Mouse (Mus musculus) heart, postnatal 14 days (tissue): ENCODE measurements around the gene Kif21b. TPM values are rescaled to one million over a fixed set of nuclear protein-coding genes. Genes with fewer than 3 reads are reported as not detected.
A peak's percentile ranks its signal among the peaks of the same experiment; 100 is the strongest.

Experiments used
- DNase-seq, 2 experiments: peaks; one replicate each; pipeline ENCODE4 v3.0.0; 2021 to 2022
- intact Hi-C: fragments of 180-260 bp; cut with DNase I; formaldehyde crosslinking; loops from one replicate; pipeline ENCODE4 v1.15.1; 2025
- long read RNA-seq, 2 experiments: library from polyadenylated mRNA; stranded (forward); transcript quantifications; one replicate each; pipeline ENCODE4 v2.0.0; 2021
- total RNA-seq, 2 experiments: library from RNA; stranded (reverse); gene quantifications; 2 replicates each; pipeline ENCODE4 v1.2.3; 2021

Gene Kif21b
- total RNA-seq = 1 to 10 TPM; 1.2 to 4.3 TPM
- long read RNA-seq, experiment 1 = 0 reads
- long read RNA-seq, experiment 2 = 0 reads

DNA sequence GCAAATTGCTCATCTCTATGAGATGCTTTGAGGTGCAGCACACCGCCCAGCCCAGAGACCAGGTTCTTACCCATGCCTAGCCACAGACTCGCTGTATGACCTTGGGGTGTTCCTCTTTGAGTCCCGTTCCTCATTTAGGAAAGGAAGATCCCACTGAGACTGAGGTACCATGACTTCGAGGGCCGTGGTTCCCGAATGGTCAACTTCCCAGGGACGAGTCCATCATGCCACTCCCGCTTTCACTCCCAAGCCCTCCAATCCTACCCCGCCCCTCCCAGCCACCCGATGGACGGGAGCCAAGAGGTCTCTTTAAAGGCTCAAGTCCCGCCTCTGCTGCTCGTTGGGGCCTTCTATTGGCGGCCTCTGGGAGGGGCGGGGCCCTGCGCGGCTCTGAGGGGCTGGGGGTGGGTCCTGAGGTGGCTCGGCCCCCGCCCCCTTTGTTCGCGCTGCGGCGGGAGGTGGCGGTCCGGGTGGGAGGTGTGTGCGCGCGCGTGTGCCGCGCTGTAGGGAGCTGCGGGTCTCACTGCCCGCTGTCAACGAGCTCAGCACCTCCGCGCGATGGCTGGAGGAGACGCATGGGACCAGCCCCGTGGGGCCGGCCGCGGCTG is at the start of gene Kif21b:
Gene Kif21b (plus strand): TSS at position 439 of the 608 bp plus-strand sequence.
- intact Hi-C loops = no loop called here
- peak; percentile 84 to 85 for DNase-seq

- no peak for DNase-seq
- intact Hi-C loops = no loop called here
These were observed 45.1 kb upstream of the Kif21b start for GRCm38 (mm10) chr1:136085988-136086685.

- intact Hi-C loops = no loop called here
- no peak for DNase-seq
These were observed 41.6 kb upstream of the Kif21b start for GRCm38 (mm10) chr1:136089368-136090165.

- intact Hi-C loops = no loop called here
These were observed 37.5 kb upstream of the Kif21b start for GRCm38 (mm10) chr1:136093726-136094125.

DNA sequence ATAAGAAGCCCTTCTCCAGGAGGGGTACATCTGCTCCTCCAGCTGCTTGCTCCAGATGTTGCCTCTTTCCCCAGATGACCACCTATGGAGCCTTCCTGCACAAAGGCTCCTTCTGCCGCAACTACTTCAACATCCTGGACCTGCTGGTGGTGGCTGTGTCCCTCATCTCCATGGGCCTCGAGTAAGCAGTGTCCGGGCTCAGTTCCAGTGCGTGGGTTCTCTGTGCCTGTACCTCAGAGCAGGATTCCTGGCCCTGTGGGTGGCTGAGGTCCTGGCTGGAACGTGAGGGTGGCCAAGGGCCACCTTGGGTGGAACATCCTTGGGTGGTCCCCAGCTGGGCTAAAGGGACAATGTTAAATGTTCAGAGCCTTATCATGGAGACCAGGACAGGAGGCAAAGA is 36.4 kb upstream of the Kif21b start:
- DNase-seq = no peak
- intact Hi-C loops = no loop called here

More at GRCm38 (mm10) chr1:136093726-136094125, 37.5 kb upstream of the Kif21b start:
- no peak for DNase-seq

DNA sequence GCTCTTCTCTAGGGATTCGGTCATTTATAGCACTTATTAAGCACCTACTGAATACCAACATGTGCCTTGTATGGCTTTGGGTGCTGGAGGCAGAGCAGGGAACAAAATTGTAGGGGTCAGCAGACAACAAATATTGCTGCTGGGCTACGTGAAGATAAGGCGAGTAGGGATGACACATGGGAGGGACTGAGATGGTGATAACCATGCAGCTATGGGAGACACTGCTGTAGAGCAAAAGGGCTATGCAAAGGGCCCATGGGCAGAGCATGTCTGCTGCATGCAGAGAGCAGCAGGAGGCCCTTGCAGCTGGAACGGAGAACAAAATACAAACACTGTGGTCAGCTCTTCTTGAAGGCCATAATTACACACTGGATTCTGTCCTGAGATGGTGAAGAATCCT is 29.1 kb upstream of the Kif21b start:
- intact Hi-C loops = no loop called here
- no peak for DNase-seq

- no peak for DNase-seq
- intact Hi-C loops = no loop called here
These were observed 28.6 kb upstream of the Kif21b start for GRCm38 (mm10) chr1:136102551-136102950.

GRCm38 (mm10) chr1:136102981-136103380 is 28.2 kb upstream of the Kif21b start:
- intact Hi-C loops = no loop called here
- DNase-seq = no peak

GRCm38 (mm10) chr1:136103696-136104095 is 27.5 kb upstream of the Kif21b start:
- intact Hi-C loops = no loop called here
- no peak for DNase-seq

- DNase-seq = no peak
- intact Hi-C loops = no loop called here
These were observed 26.4 kb upstream of the Kif21b start for GRCm38 (mm10) chr1:136104741-136105140.

DNA sequence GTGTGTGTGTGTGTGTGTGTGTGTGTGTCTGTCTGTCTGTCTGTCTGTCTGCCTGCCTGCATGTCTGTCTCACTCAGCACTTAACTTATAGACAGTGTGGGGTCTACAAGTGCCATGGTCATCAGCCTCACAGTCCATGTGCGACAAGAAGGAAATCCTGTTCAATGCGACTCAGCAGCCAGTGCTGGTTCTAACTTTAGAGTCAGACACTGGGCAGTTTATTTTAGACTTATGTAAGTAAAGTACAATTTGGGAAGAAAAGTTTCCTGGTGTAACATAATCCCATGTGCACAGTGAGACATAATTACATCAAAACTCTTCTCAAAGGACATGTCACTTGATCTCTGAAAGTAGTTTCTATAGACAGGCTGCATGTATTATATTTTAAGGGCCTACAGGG is 21.7 kb upstream of the Kif21b start:
- no peak for DNase-seq
- intact Hi-C loops = no loop called here

GRCm38 (mm10) chr1:136116183-136116582 is 15.0 kb upstream of the Kif21b start:
- peak; percentile 53 to 69 for DNase-seq
- intact Hi-C loops = loop anchor here (5.0 kb wide), 1 partner anchor 51 kb away; no protein-coding TSS in a partner anchor

GRCm38 (mm10) chr1:136117069-136117468 is 14.1 kb upstream of the Kif21b start:
- DNase-seq = no peak
- intact Hi-C loops = loop anchor here (5.0 kb wide), 1 partner anchor 50 kb away; no protein-coding TSS in a partner anchor

DNA sequence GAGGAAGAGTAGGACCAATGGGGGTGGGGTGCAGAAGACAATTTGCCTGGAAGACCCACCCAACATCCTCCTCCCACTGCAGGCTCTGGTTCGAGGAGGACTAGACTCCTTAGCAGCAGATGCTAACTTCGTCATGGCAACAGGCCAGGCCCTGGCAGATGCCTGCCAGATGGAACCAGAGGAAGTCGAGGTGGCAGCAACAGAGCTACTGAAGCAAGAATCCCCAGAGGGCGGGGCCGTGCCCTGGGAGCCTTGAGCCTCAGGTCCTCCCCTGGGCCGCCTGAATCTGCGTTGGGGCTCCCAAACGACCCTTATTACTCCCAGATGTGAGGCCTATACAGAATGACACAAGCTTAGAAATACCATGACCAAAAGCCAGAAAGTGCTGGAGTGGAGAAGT is 12.3 kb upstream of the Kif21b start:
- no peak for DNase-seq
- intact Hi-C loops = loop anchor here (5.0 kb wide), 1 partner anchor 48 kb away; no protein-coding TSS in a partner anchor

GRCm38 (mm10) chr1:136119571-136120262 is 11.5 kb upstream of the Kif21b start:
- intact Hi-C loops = loop anchor here (5.0 kb wide), 1 partner anchor 48 kb away; no protein-coding TSS in a partner anchor
- DNase-seq = no peak

DNA sequence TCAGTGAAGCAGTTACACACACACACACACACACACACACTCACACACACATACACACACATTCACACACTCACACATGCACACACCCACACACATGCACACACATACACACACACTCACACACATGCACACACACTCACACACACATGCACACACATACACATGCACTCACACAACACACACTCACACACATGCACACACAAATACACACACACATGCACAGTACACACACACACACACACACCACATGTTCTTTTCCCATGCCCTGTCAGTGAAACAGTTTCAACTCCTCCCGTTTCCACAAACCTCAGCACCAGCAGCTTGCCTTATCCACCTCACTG is 11.0 kb upstream of the Kif21b start:
- DNase-seq = no peak
- intact Hi-C loops = no loop called here

DNA sequence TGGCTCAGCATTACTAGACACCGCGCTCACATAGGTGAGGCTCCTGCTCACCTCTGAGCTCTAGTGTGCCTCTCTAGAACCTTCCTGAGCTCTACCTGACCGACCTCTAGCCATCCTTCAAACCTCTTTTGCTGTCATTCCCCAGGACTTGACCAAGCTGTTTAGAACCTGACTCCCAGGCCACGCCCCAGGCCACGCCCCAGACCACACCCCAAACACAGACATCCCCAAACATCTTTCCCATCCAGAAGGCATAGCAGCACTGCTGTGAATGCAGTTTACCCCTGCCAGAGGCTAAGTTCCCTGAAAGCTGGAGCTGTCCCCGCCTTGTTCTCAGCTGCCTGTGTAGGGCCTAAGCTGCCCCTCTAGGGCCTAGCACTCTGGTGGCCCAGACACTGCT is 10.4 kb upstream of the Kif21b start:
- intact Hi-C loops = no loop called here
- no peak for DNase-seq

DNA sequence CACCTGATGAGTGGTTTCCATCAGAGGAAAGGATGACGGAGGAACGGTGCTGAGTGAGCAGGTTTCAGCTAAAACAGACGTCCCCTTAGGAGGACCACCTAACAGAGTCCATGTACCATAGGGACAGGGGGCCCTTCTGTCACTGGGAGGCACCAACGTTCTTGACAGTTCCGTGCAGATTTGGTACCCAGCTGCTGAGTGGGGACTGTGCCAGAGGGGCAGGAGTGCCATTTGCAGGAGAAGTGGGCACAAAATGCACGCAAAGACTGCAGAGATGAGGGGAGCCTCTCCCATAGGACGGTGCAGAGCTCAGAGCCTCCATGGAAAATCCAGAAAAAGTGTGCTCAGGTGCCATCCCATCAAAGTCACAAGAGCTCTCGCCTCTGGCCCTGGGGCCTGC is 9.2 kb upstream of the Kif21b start:
- DNase-seq = no peak
- intact Hi-C loops = no loop called here

DNA sequence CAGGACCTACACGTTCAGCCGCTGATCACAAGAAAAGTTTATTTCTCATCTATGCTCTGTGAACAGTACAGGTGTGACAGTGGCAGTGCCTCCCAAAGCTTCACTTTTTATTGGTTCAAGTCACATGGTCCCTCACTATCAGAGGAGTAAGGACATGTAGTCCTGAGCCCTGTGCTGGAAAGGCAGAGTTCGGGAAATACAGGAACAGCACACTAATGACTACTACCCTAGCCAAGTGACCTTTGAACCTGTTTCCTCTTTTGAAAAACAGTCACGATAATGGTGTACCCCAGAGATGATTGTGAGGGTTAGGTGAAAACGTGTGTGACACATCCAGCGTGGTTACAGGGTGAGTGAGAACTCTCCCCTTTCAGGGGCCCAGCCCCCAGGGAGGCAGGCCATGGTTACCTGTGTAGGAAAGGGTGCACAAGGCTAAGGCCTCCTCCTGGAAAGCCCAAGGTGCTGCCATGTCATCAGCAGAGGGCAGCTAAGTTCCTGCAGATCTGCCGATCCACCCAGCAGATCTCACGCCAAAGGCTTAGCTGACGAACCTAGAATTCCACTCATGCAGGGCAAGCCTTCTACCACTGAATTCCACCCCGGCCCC is 4.9 kb upstream of the Kif21b start:
- intact Hi-C loops = no loop called here
- no peak for DNase-seq

DNA sequence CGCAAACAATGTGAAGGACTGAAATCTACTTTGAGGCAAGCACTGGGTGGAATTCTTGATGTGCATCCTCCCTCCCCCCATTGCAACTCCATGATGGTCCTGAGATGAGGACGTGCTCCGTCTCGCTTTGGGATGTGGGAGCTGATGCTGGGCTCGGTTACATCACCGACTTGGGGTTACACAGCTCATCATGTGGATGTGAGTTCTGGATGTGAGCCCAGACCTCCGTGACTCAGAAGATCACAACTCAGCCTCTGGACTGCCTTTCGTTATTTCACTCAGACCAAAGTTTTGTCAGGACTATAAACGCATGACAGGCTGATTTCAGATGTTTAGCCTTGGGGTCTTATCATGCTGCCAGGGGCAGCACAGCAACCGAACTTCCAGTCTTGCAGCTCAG is 4.3 kb upstream of the Kif21b start:
- DNase-seq = peak; percentile 60 to 70
- intact Hi-C loops = no loop called here
